Mouse (Mus musculus): ENCODE data around the gene Ntf5. TPM values are rescaled to one million over a fixed set of nuclear protein-coding genes. Genes with fewer than 3 reads are reported as not detected.
A peak's percentile ranks its signal among the peaks of the same experiment; 100 is the strongest.
"Not testable (repeated sequence)": the region's sequence is repeated elsewhere in the genome, so short reads cannot be mapped to it uniquely, and the experiment has no call there.

The Ntf5 gene
- polyA plus RNA-seq, 1 experiment from 2014 or later: 0.65 TPM

DNA sequence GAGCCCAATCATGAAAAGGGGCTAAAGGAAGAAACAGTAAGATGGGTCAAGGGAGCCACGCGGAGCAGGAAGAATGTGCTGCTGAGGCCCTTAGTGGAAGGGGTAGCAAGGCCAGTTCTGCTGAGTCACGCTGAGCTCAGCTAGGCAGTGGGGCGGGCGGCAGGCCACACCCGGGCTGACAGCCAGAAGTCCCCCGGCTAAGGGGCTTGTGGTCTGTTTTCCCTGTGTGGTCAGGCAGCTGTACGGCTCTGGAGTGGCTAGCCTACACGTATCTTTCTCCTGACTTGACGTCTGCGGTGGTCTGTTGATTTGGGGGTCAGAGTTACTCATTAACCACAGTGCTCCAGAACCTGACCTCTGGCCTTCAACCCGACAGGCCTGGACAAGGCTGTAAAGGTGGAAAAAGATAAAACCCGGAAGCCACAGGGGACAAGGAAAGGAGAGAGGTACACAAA is 47.4 kb downstream of the Ntf5 start:
- H3K9ac ChIP-seq: no peak overlapping the region
- H3K27me3 ChIP-seq: no peaks in the 10 kb centered on the region
- peaks cover 49% of the 10 kb centered on the region for H3K4me1 ChIP-seq
- H3K27ac ChIP-seq: peak overlapping the region; percentile 95
- H3K9me3 ChIP-seq: no peaks in the 10 kb centered on the region
- ATAC-seq (ENCODE audit: low FRiP score): no peak
- WGBS: 53% methylated on average over 13 of the region's 13 CpGs
- no peak overlapping the region; the same call in 1 of the 2 replicates for H3K4me2 ChIP-seq
- H3K36me3 ChIP-seq (replicated peaks): peaks cover 60% of the 10 kb centered on the region
- H3K4me3 ChIP-seq (replicated peaks): 0 out of 2 replicates have a peak overlapping the region, but pooled peaks have one; percentile 4

- ATAC-seq (ENCODE audit: low FRiP score): no peak
- H3K27me3 ChIP-seq: no peaks in the 10 kb centered on the region
- no peaks in the 10 kb centered on the region for H3K9me3 ChIP-seq
- H3K4me2 ChIP-seq: no peak overlapping the region
- H3K27ac ChIP-seq: peak overlapping the region; percentile 95
- 79% methylated on average over 4 of the region's 5 CpGs for WGBS
- H3K4me3 ChIP-seq (replicated peaks): no peak overlapping the region
- no peak overlapping the region for H3K9ac ChIP-seq
- peaks cover 55% of the 10 kb centered on the region for H3K36me3 ChIP-seq (replicated peaks)
- H3K4me1 ChIP-seq: peaks cover 49% of the 10 kb centered on the region
Observed at GRCm38 (mm10) chr7:45461326-45461725, 47.8 kb downstream of the Ntf5 start.

DNA sequence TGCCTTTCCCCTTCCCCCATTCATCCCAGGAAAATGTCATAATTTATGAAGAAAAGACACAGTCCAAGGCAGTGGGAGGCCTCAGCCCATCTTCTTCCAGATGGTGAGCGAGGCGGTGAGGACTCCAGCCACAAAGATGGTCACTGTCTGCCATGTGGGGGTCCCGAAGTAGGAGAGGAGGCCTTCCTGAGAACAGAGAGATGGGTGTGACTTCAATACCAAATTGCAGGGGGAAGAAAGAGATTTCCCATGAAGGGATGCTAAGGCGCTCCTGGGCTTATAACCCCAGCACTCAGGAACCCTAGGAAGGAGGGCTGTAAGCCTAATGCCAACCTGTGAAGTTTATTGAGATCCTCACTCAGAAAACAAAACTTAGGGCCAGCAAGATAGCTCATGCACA is 48.3 kb downstream of the Ntf5 start:
- WGBS: 94% methylated on average over 4 of the region's 4 CpGs
- no peak overlapping the region for H3K4me2 ChIP-seq
- no peaks in the 10 kb centered on the region for H3K27me3 ChIP-seq
- H3K4me3 ChIP-seq (replicated peaks): no peak overlapping the region
- H3K27ac ChIP-seq: peak overlapping the region; percentile 95; the same call in 1 of the 2 replicates
- ATAC-seq (ENCODE audit: low FRiP score): no peak
- H3K36me3 ChIP-seq (replicated peaks): peaks cover 52% of the 10 kb centered on the region
- no peaks in the 10 kb centered on the region for H3K9me3 ChIP-seq
- H3K4me1 ChIP-seq: peaks cover 45% of the 10 kb centered on the region
- H3K9ac ChIP-seq: no peak overlapping the region

- Histone ChIP-seq H3K9ac (no peak overlapping the region), H3K36me3 (replicated peaks) (peaks cover 47% of the 10 kb centered on the region), H3K27me3 (no peaks in the 10 kb centered on the region), H3K27ac (no peak overlapping the region), H3K4me3 (replicated peaks) (no peak overlapping the region), H3K9me3 (no peaks in the 10 kb centered on the region), H3K4me2 (no peak overlapping the region), H3K4me1 (peaks cover 43% of the 10 kb centered on the region)
- no peak for ATAC-seq (ENCODE audit: low FRiP score)
- WGBS: 96% methylated on average over 4 of the region's 4 CpGs
Observed at GRCm38 (mm10) chr7:45462325-45462724, 48.8 kb downstream of the Ntf5 start.

DNA sequence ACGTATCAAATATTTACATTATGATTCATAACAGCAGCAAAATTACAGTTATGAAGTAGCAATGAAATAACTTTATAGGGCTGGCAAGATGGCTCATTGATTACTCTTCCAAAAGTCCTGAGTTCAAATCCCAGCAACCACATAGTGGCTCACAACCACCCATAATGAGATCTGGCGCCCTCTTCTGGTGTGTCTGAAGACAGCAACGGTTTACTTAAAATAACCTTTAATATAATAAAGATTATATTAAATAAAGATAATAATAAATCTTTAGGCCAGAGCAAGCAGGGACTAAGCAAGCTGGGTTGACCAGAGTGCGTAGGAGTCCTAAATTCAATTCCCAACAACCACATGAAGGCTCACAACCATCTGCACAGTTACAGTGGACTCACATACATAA is 49.4 kb downstream of the Ntf5 start:
- peaks cover 39% of the 10 kb centered on the region for H3K4me1 ChIP-seq
- ATAC-seq (ENCODE audit: low FRiP score); H3K27me3 ChIP-seq; H3K9me3 ChIP-seq; H3K9ac ChIP-seq; H3K4me2 ChIP-seq; H3K27ac ChIP-seq; H3K4me3 ChIP-seq (replicated peaks): not testable (repeated sequence)
- WGBS: 79% methylated on average over 4 of the region's 4 CpGs
- H3K36me3 ChIP-seq (replicated peaks): peaks cover 42% of the 10 kb centered on the region

GRCm38 (mm10) chr7:45463987-45464778 is 50.7 kb downstream of the Ntf5 start:
- Histone ChIP-seq H3K4me2 (no peak overlapping the region), H3K36me3 (replicated peaks) (peaks cover 37% of the 10 kb centered on the region), H3K4me1 (peaks cover 34% of the 10 kb centered on the region), H3K9ac (no peak overlapping the region), H3K9me3 (no peaks in the 10 kb centered on the region), H3K4me3 (replicated peaks) (no peak overlapping the region), H3K27me3 (no peaks in the 10 kb centered on the region), H3K27ac (no peak overlapping the region)
- 95% methylated on average over 7 of the region's 7 CpGs for WGBS
- no peak for ATAC-seq (ENCODE audit: low FRiP score)

DNA sequence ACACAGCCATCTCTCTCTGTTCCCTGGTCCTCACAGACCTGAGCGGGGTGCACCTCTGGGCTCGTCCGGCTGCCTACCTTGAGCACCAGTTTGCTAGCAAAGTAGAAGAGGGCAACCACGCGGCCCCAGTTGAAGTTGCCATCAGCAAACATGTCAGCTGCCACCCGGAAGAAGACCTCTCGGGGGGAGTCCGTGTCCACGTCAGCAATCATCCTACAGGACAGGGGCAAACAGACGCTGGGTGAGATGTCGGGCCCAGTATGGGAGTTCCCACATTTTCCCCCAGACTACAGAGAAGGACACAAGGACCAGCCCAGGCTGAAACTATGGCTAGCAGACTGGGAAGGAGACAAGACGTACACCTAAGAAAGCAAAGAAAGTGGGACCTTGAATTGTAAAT is 51.6 kb downstream of the Ntf5 start:
- H3K4me1 ChIP-seq: peaks cover 32% of the 10 kb centered on the region
- no peaks in the 10 kb centered on the region for H3K27me3 ChIP-seq
- no peak overlapping the region for H3K4me2 ChIP-seq
- no peaks in the 10 kb centered on the region for H3K9me3 ChIP-seq
- H3K9ac ChIP-seq: 0 out of 2 replicates have a peak overlapping the region, but pooled peaks have one; percentile 88
- H3K4me3 ChIP-seq (replicated peaks): peak overlapping the region; percentile 88
- H3K36me3 ChIP-seq (replicated peaks): peaks cover 37% of the 10 kb centered on the region
- WGBS: 97% methylated on average over 12 of the region's 12 CpGs
- no peak for ATAC-seq (ENCODE audit: low FRiP score)
- H3K27ac ChIP-seq: no peak overlapping the region

- H3K4me2 ChIP-seq: peak overlapping the region; percentile 90
- H3K27ac ChIP-seq: no peak overlapping the region
Observed at GRCm38 (mm10) chr7:45465549-45465948, 52.1 kb downstream of the Ntf5 start.

GRCm38 (mm10) chr7:45466283-45467089 is 53.0 kb downstream of the Ntf5 start, which contains the start of gene Bax:
Gene Bax, minus strand, starts transcription at chr7:45466898.
- H3K4me3 ChIP-seq (replicated peaks): peak within 1 kb of the TSS; percentile 88
- peak; percentile 86 for ATAC-seq (ENCODE audit: low FRiP score)
- H3K27me3 ChIP-seq: no peaks in the 10 kb centered on the region
- peak within 1 kb of the TSS; percentile 88 for H3K9ac ChIP-seq
- H3K4me2 ChIP-seq: peak within 1 kb of the TSS; percentile 90
- H3K4me1 ChIP-seq: peaks cover 20% of the 10 kb centered on the region
- H3K27ac ChIP-seq: peak within 1 kb of the TSS; percentile 57
- WGBS: under 1% methylated on average over 56 of the region's 58 CpGs
- peaks cover 36% of the 10 kb centered on the region for H3K36me3 ChIP-seq (replicated peaks)
- no peaks in the 10 kb centered on the region for H3K9me3 ChIP-seq

More at GRCm38 (mm10) chr7:45465549-45465948, 52.1 kb downstream of the Ntf5 start:
- Histone ChIP-seq H3K36me3 (replicated peaks) (peaks cover 37% of the 10 kb centered on the region), H3K9ac (peak overlapping the region; percentile 88), H3K9me3 (no peaks in the 10 kb centered on the region), H3K4me1 (peaks cover 27% of the 10 kb centered on the region), H3K27me3 (no peaks in the 10 kb centered on the region), H3K4me3 (replicated peaks) (peak overlapping the region; percentile 88)
- ATAC-seq (ENCODE audit: low FRiP score): no peak
- WGBS: 84% methylated on average over 9 of the region's 9 CpGs

Small RNA genes within 50 kb of the gene (microRNA-seq; reads per million reads assigned to microRNA genes)
- gene Gm22133: not detected

Other genes with a start within 250 kb of the Ntf5 start
- gene Slc17a7, start 249.7 kb upstream of the Ntf5 start, polyA plus RNA-seq (2016; fragmentation: Nextera tagmentation; extraction: Ambion mirVana): 6.3 and 7.9 TPM in 2 replicates
- 0.52 and 1.4 TPM in 2 replicates for gene Gfy, start 234.1 kb upstream of the Ntf5 start, polyA plus RNA-seq (2016; fragmentation: Nextera tagmentation; extraction: Ambion mirVana)
- 0.45 and 1.5 TPM in 2 replicates for gene Pth2, start 232.7 kb upstream of the Ntf5 start, polyA plus RNA-seq (2016; fragmentation: Nextera tagmentation; extraction: Ambion mirVana)
- 1.2 TPM in 2 replicates for gene Ccdc155, start 208.8 kb upstream of the Ntf5 start, polyA plus RNA-seq (2016; fragmentation: Nextera tagmentation; extraction: Ambion mirVana)
- gene Dkkl1, start 201.5 kb upstream of the Ntf5 start, polyA plus RNA-seq (2016; fragmentation: Nextera tagmentation; extraction: Ambion mirVana): 0.72 and 0.78 TPM in 2 replicates
- gene Tead2, start 197.9 kb upstream of the Ntf5 start, polyA plus RNA-seq (2016; fragmentation: Nextera tagmentation; extraction: Ambion mirVana): 245 and 256 TPM in 2 replicates
- gene Cd37, start 174.6 kb upstream of the Ntf5 start, polyA plus RNA-seq (2016; fragmentation: Nextera tagmentation; extraction: Ambion mirVana): 1.2 and 1.3 TPM in 2 replicates
- 0.09 and 0.20 TPM in 2 replicates for gene Slc6a16, start 172.6 kb upstream of the Ntf5 start, polyA plus RNA-seq (2016; fragmentation: Nextera tagmentation; extraction: Ambion mirVana)
- not detected in 2 replicates for gene Slc6a21, start 136.2 kb upstream of the Ntf5 start, polyA plus RNA-seq (2016; fragmentation: Nextera tagmentation; extraction: Ambion mirVana)
- 4.6 and 6.6 TPM in 2 replicates for gene Trpm4, start 79.9 kb upstream of the Ntf5 start, polyA plus RNA-seq (2016; fragmentation: Nextera tagmentation; extraction: Ambion mirVana)
- gene Hrc, start 78.4 kb upstream of the Ntf5 start, polyA plus RNA-seq (2016; fragmentation: Nextera tagmentation; extraction: Ambion mirVana): 0.13 and 0.20 TPM in 2 replicates
- 12.6 and 14.9 TPM in 2 replicates for gene Ppfia3, start 46.7 kb upstream of the Ntf5 start, polyA plus RNA-seq (2016; fragmentation: Nextera tagmentation; extraction: Ambion mirVana)
- 3.1 TPM in 2 replicates for gene Lin7b, start 43.1 kb upstream of the Ntf5 start, polyA plus RNA-seq (2016; fragmentation: Nextera tagmentation; extraction: Ambion mirVana)
- gene Snrnp70, start 18.0 kb upstream of the Ntf5 start, polyA plus RNA-seq (2016; fragmentation: Nextera tagmentation; extraction: Ambion mirVana): 313 and 314 TPM in 2 replicates
- not detected in 2 replicates for gene Kcna7, start 8.0 kb upstream of the Ntf5 start, polyA plus RNA-seq (2016; fragmentation: Nextera tagmentation; extraction: Ambion mirVana)
- 0.50 TPM in 1 of 2 replicates, not detected in the other for gene Lhb, start 7.1 kb downstream of the Ntf5 start, polyA plus RNA-seq (2016; fragmentation: Nextera tagmentation; extraction: Ambion mirVana)
- 28.7 and 30.7 TPM in 2 replicates for gene Gys1, start 21.1 kb downstream of the Ntf5 start, polyA plus RNA-seq (2016; fragmentation: Nextera tagmentation; extraction: Ambion mirVana)
- gene Ruvbl2, start 24.4 kb downstream of the Ntf5 start, polyA plus RNA-seq (2016; fragmentation: Nextera tagmentation; extraction: Ambion mirVana): 167 and 175 TPM in 2 replicates
- 5,523 and 5,537 TPM in 2 replicates for gene Ftl1, start 46.2 kb downstream of the Ntf5 start, polyA plus RNA-seq (2016; fragmentation: Nextera tagmentation; extraction: Ambion mirVana)
- 240 and 256 TPM in 2 replicates for gene Bax, start 53.2 kb downstream of the Ntf5 start, polyA plus RNA-seq (2016; fragmentation: Nextera tagmentation; extraction: Ambion mirVana)
- gene Tulp2, start 68.2 kb downstream of the Ntf5 start, polyA plus RNA-seq (2016; fragmentation: Nextera tagmentation; extraction: Ambion mirVana): 0.29 and 0.34 TPM in 2 replicates
- not detected in 2 replicates for gene Gm45808, start 73.1 kb downstream of the Ntf5 start, polyA plus RNA-seq (2016; fragmentation: Nextera tagmentation; extraction: Ambion mirVana)
- gene Dhdh, start 75.1 kb downstream of the Ntf5 start, polyA plus RNA-seq (2016; fragmentation: Nextera tagmentation; extraction: Ambion mirVana): 3.0 and 3.6 TPM in 2 replicates
- 89.5 and 90.5 TPM in 2 replicates for gene Nucb1, start 96.7 kb downstream of the Ntf5 start, polyA plus RNA-seq (2016; fragmentation: Nextera tagmentation; extraction: Ambion mirVana)
- 14.6 and 16.6 TPM in 2 replicates for gene Ppp1r15a, start 112.6 kb downstream of the Ntf5 start, polyA plus RNA-seq (2016; fragmentation: Nextera tagmentation; extraction: Ambion mirVana)
- 0.74 and 1.0 TPM in 2 replicates for gene Plekha4, start 112.6 kb downstream of the Ntf5 start, polyA plus RNA-seq (2016; fragmentation: Nextera tagmentation; extraction: Ambion mirVana)
- 0.42 and 0.52 TPM in 2 replicates for gene Hsd17b14, start 141.2 kb downstream of the Ntf5 start, polyA plus RNA-seq (2016; fragmentation: Nextera tagmentation; extraction: Ambion mirVana)
- 18.3 and 22.2 TPM in 2 replicates for gene Bcat2, start 156.5 kb downstream of the Ntf5 start, polyA plus RNA-seq (2016; fragmentation: Nextera tagmentation; extraction: Ambion mirVana)
- not detected in 2 replicates for gene Fgf21, start 201.8 kb downstream of the Ntf5 start, polyA plus RNA-seq (2016; fragmentation: Nextera tagmentation; extraction: Ambion mirVana)
- gene Fut1, start 203.6 kb downstream of the Ntf5 start, polyA plus RNA-seq (2016; fragmentation: Nextera tagmentation; extraction: Ambion mirVana): 0.10 and 0.24 TPM in 2 replicates
- 0.13 TPM in 1 of 2 replicates, not detected in the other for gene Izumo1, start 208.1 kb downstream of the Ntf5 start, polyA plus RNA-seq (2016; fragmentation: Nextera tagmentation; extraction: Ambion mirVana)
- gene Rasip1, start 213.8 kb downstream of the Ntf5 start, polyA plus RNA-seq (2016; fragmentation: Nextera tagmentation; extraction: Ambion mirVana): 8.3 and 8.9 TPM in 2 replicates
- 2.6 and 3.1 TPM in 2 replicates for gene Mamstr, start 226.3 kb downstream of the Ntf5 start, polyA plus RNA-seq (2016; fragmentation: Nextera tagmentation; extraction: Ambion mirVana)